Mouse (Mus musculus): ENCODE data around the gene Sorbs2. TPM values are rescaled to one million over a fixed set of nuclear protein-coding genes. Genes with fewer than 3 reads are reported as not detected.

Sorbs2 gene
- polyA plus RNA-seq, 1 experiment from 2014 or later: 65.1 TPM

- no peak for ATAC-seq (replicated peaks)
- H3K9me3 ChIP-seq: no peaks in the 10 kb centered on the region
- H3K27ac ChIP-seq: no peak overlapping the region
- H3K9ac ChIP-seq: no peak overlapping the region
- H3K4me1 ChIP-seq: no peaks in the 10 kb centered on the region
- 52% methylated on average over 4 of the region's 4 CpGs for WGBS
- H3K4me2 ChIP-seq: no peak overlapping the region
- H3K27me3 ChIP-seq (replicated peaks): no peaks in the 10 kb centered on the region
- no peak overlapping the region for H3K4me3 ChIP-seq
- 0 out of 2 replicates have a peak, but pooled peaks cover 7% of the 10 kb centered on the region for H3K36me3 ChIP-seq (replicated peaks)
These were observed 273.0 kb downstream of the Sorbs2 start for GRCm38 (mm10) chr8:45780585-45780984.

- 89% methylated on average over 3 of the region's 3 CpGs for WGBS
- ATAC-seq (replicated peaks): no peak
These were observed 281.0 kb downstream of the Sorbs2 start for GRCm38 (mm10) chr8:45788610-45789009.

GRCm38 (mm10) chr8:45794847-45795246 lies 287.3 kb downstream of the Sorbs2 start:
- Histone ChIP-seq H3K9me3 (no peaks in the 10 kb centered on the region), H3K4me3 (no peak overlapping the region), H3K27me3 (replicated peaks) (no peaks in the 10 kb centered on the region), H3K36me3 (replicated peaks) (peaks cover 17% of the 10 kb centered on the region), H3K27ac (no peak overlapping the region), H3K4me1 (no peaks in the 10 kb centered on the region), H3K9ac (no peak overlapping the region), H3K4me2 (no peak overlapping the region)
- ATAC-seq (replicated peaks): no peak
- WGBS: 91% methylated on average over 14 of the region's 14 CpGs

More at GRCm38 (mm10) chr8:45788610-45789009, 281.0 kb downstream of the Sorbs2 start:
- Histone ChIP-seq H3K9ac (no peak overlapping the region), H3K27ac (no peak overlapping the region), H3K9me3 (no peaks in the 10 kb centered on the region), H3K27me3 (replicated peaks) (no peaks in the 10 kb centered on the region), H3K4me2 (no peak overlapping the region), H3K4me1 (no peaks in the 10 kb centered on the region), H3K36me3 (replicated peaks) (peaks cover 2% of the 10 kb centered on the region; the same call in 1 of the 2 replicates), H3K4me3 (no peak overlapping the region)

DNA sequence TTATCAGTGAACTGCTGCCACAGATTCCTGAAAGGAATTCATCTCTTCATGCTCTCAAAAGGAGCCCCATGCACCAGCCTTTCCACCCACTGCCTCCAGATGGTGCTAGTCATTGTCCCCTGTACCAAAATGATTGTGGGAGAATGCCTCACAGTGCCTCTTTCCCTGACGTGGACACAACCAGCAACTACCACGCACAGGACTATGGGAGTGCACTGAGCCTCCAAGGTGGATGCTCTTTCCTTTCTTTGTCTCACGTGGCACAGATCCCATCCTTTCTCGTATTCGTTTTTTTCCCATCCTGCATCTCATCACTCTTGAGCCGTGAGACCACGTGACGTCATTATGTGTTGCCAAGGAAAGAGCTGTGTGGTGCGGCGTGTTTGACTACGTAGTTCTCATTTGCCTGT lies 288.7 kb downstream of the Sorbs2 start:
- Histone ChIP-seq H3K9me3 (no peaks in the 10 kb centered on the region), H3K4me3 (no peak overlapping the region), H3K27ac (no peak overlapping the region), H3K9ac (no peak overlapping the region), H3K27me3 (replicated peaks) (no peaks in the 10 kb centered on the region), H3K4me1 (no peaks in the 10 kb centered on the region), H3K36me3 (replicated peaks) (peaks cover 21% of the 10 kb centered on the region), H3K4me2 (no peak overlapping the region)
- 57% methylated on average over 11 of the region's 11 CpGs for WGBS
- peak; percentile 73; the same call in 1 of the 2 replicates for ATAC-seq (replicated peaks)

- no peaks in the 10 kb centered on the region for H3K27me3 ChIP-seq (replicated peaks)
- no peak overlapping the region for H3K4me2 ChIP-seq
- no peak overlapping the region for H3K9ac ChIP-seq
- H3K4me3 ChIP-seq: no peak overlapping the region
- no peaks in the 10 kb centered on the region for H3K9me3 ChIP-seq
- H3K36me3 ChIP-seq (replicated peaks): peaks cover 31% of the 10 kb centered on the region; the same call in 1 of the 2 replicates
- no peak overlapping the region for H3K27ac ChIP-seq
- WGBS: 90% methylated on average over 4 of the region's 4 CpGs
- no peak for ATAC-seq (replicated peaks)
- no peaks in the 10 kb centered on the region for H3K4me1 ChIP-seq
These were observed 291.9 kb downstream of the Sorbs2 start for GRCm38 (mm10) chr8:45799517-45799916.

DNA sequence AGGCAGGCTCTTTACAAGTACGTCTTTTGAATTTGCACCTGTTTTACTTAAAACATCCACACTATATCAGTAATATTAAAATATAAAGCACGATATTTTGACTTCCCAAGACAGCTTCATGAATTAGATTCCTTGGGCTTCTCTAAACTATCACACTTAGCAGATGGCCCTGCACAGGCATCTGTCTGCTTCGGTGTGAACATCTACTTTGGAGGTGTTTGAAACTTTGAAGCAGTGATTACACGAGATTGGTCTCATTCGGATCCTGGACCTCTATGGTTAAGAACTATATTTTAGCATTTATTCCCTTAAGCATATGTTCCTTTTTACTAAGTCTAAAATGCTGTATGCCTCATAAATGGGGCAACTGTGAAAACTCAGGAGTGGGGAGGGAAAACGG lies 301.0 kb downstream of the Sorbs2 start:
- H3K4me2 ChIP-seq: no peak overlapping the region
- H3K9me3 ChIP-seq: no peaks in the 10 kb centered on the region
- no peak overlapping the region for H3K9ac ChIP-seq
- no peak for ATAC-seq (replicated peaks)
- H3K36me3 ChIP-seq (replicated peaks): peaks cover 46% of the 10 kb centered on the region
- 92% methylated on average over 6 of the region's 6 CpGs for WGBS
- no peak overlapping the region for H3K27ac ChIP-seq
- no peak overlapping the region for H3K4me3 ChIP-seq
- no peaks in the 10 kb centered on the region for H3K4me1 ChIP-seq
- H3K27me3 ChIP-seq (replicated peaks): no peaks in the 10 kb centered on the region

- ATAC-seq (replicated peaks): peak; percentile 65; the same call in 1 of the 2 replicates
These were observed 309.3 kb downstream of the Sorbs2 start for GRCm38 (mm10) chr8:45816765-45817426.

DNA sequence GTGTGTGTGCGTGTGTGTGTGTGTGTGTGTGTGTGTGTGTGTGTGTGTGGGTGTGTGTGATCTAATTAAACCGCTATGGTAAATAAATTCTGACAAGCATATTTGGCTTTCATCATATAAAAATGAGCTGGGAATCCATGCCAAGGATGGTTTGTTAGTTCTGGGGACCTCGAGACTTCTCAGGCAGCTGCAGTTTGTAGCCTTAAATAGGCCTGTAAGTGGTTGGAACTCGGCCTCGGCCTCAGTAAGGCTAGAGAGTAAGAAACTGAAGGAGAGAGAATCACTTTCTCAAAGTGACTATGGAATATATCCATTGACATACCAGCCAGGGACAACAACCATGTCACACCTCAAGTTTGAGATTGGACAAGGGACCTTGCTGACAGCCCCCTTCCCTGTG lies 314.1 kb downstream of the Sorbs2 start:
- 0 out of 2 replicates have a peak, but pooled peaks cover 3% of the 10 kb centered on the region for H3K4me1 ChIP-seq
- no peak for ATAC-seq (replicated peaks)
- whole genome bisulfite sequencing: 91% methylated on average over 5 of the region's 5 CpGs
- H3K4me3 ChIP-seq: no peak overlapping the region
- no peak overlapping the region for H3K4me2 ChIP-seq
- no peaks in the 10 kb centered on the region for H3K9me3 ChIP-seq
- H3K36me3 ChIP-seq (replicated peaks): peaks cover 11% of the 10 kb centered on the region; the same call in 1 of the 2 replicates
- no peak overlapping the region for H3K27ac ChIP-seq
- no peaks in the 10 kb centered on the region for H3K27me3 ChIP-seq (replicated peaks)
- no peak overlapping the region for H3K9ac ChIP-seq

More at GRCm38 (mm10) chr8:45816765-45817426, 309.3 kb downstream of the Sorbs2 start:
- Histone ChIP-seq H3K9me3 (no peaks in the 10 kb centered on the region), H3K27me3 (replicated peaks) (no peaks in the 10 kb centered on the region), H3K9ac (no peak overlapping the region), H3K4me1 (0 out of 2 replicates have a peak, but pooled peaks cover 3% of the 10 kb centered on the region), H3K4me2 (no peak overlapping the region), H3K27ac (no peak overlapping the region), H3K36me3 (replicated peaks) (peaks cover 13% of the 10 kb centered on the region; the same call in 1 of the 2 replicates), H3K4me3 (no peak overlapping the region)
- whole genome bisulfite sequencing: 27% methylated on average over 7 of the region's 7 CpGs

DNA sequence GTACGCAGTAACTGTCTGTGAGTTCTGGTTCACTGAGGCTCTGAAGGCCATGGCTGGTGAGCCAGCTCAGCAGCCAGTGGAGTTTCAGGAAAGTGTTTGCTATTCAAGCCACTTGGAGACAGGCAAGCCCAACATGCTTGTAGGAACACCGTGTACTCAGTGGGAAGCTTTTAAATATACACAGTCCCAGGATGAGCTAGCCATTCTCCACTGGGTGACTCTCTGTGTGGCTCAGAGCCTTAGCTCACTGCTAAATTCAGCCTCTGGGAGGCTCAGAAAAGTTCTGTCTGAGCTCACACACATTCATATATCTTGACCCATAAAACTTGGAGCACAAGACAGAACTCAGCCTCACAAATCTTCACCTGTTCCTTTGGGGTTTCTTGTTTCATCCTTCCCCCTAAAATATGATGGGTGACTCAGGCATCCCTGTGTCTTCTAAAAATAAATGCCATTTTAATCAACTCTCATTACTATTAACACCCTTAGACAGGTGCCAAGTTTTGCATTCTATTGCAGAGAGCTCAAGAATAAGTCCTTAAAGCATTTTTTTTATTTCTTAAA lies 322.5 kb downstream of the Sorbs2 start:
- no peak overlapping the region for H3K9ac ChIP-seq
- 90% methylated on average over 2 of the region's 2 CpGs for WGBS
- ATAC-seq (replicated peaks): no peak

DNA sequence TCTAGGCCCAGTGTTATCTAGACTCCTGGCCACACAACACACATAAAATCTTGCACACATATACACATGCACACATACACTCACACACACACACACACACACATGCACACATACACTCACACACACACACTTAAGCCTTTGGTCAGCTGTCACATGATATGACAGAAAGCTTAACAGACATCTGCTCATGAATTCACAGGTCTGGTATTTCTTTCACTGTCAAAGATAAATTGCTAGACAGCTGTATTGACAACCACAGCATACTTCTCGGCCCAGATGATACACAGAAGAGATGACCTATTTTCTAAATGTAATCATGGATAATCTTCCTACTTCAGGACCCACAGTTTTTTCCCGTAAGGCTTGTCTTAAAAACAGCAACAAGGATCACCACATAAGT lies 326.3 kb downstream of the Sorbs2 start:
- Histone ChIP-seq H3K27ac (no peak overlapping the region), H3K9ac (no peak overlapping the region), H3K4me2 (no peak overlapping the region), H3K27me3 (replicated peaks) (no peaks in the 10 kb centered on the region), H3K9me3 (no peaks in the 10 kb centered on the region), H3K4me3 (no peak overlapping the region), H3K4me1 (no peaks in the 10 kb centered on the region), H3K36me3 (replicated peaks) (no peaks in the 10 kb centered on the region)
- WGBS: 77% methylated on average over 2 of the region's 2 CpGs
- ATAC-seq (replicated peaks): no peak

More for the DNA sequence above, 322.5 kb downstream of the Sorbs2 start:
- 0 out of 2 replicates have a peak, but pooled peaks cover 3% of the 10 kb centered on the region for H3K36me3 ChIP-seq (replicated peaks)
- no peaks in the 10 kb centered on the region for H3K9me3 ChIP-seq
- no peaks in the 10 kb centered on the region for H3K27me3 ChIP-seq (replicated peaks)
- no peaks in the 10 kb centered on the region for H3K4me1 ChIP-seq
- no peak overlapping the region for H3K4me3 ChIP-seq
- H3K4me2 ChIP-seq: no peak overlapping the region
- H3K27ac ChIP-seq: no peak overlapping the region

DNA sequence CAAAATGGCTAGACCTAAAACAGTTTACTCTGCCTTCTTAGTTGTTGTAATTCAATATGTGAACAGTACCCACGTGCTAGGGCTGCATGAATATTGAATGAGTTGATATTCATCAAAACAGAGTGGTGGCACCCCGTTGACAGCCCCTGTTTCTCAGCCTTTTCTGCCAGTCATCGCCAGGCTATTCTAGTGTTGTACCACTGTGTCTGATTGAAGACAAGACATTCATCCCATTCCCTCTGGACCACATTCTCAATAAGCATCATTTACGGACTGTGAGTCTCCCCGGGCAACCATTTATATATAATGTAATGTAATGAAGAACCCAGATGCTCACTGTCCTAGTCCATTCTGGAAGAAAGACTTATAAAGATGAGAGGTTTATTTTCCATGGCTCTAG lies 335.7 kb downstream of the Sorbs2 start:
- H3K4me1 ChIP-seq: peaks cover 6% of the 10 kb centered on the region; the same call in 1 of the 2 replicates
- no peaks in the 10 kb centered on the region for H3K36me3 ChIP-seq (replicated peaks)
- H3K27ac ChIP-seq: no peak overlapping the region
- 61% methylated on average over 5 of the region's 5 CpGs for WGBS
- no peaks in the 10 kb centered on the region for H3K27me3 ChIP-seq (replicated peaks)
- H3K9ac ChIP-seq: no peak overlapping the region
- H3K9me3 ChIP-seq: no peaks in the 10 kb centered on the region
- no peak for ATAC-seq (replicated peaks)
- no peak overlapping the region for H3K4me2 ChIP-seq
- no peak overlapping the region for H3K4me3 ChIP-seq

DNA sequence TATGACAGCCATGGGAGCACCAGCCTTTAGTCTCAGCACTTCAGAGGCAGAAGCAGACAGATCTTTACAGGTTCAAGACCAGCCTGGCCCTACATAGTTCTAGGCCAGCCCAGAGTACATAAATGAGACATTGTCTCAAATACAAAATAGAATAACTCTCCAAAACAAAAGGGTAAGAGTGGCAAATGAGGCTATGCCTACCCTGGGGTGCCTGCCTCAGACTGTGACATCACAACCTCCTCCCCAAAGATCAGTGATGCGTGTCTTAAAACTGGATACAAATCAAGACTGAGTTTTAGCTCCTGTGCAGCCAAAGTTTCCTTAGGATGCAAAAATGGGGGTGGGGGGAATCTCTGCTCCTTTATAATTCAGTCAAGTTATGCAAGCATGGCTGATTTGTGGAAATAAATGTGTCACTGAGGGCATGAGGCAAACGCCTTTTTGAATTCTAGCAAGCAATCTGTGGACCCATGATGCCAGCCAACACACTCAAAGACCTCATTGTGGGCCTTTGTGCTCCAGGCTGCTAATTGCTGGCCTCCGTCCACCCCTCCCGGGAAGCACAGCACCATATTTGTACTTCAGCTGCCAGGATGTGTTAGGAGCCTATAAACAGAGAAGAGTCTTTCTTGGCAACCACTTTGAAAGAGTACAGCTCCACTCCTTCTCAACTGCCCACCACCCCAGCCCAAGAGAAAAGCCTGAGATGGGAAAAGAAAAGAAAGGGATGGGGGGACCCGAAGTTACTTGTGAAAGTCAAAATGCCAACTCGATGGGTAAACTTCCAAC lies 336.7 kb downstream of the Sorbs2 start:
- Histone ChIP-seq H3K27ac (no peak overlapping the region), H3K36me3 (replicated peaks) (no peaks in the 10 kb centered on the region)
- 58% methylated on average over 6 of the region's 6 CpGs for WGBS

More for the DNA sequence above, 336.7 kb downstream of the Sorbs2 start:
- H3K9ac ChIP-seq: no peak overlapping the region
- H3K4me1 ChIP-seq: peaks cover 6% of the 10 kb centered on the region; the same call in 1 of the 2 replicates
- no peak overlapping the region for H3K4me3 ChIP-seq
- no peaks in the 10 kb centered on the region for H3K9me3 ChIP-seq
- ATAC-seq (replicated peaks): peak; percentile 79
- no peaks in the 10 kb centered on the region for H3K27me3 ChIP-seq (replicated peaks)
- H3K4me2 ChIP-seq: no peak overlapping the region
